Mouse (Mus musculus) heart, adult 2 months (tissue): Measurements from ENCODE around the gene Gm4707.

Experiments used
- CTCF ChIP-seq: fragments of 200-600 bp; IDR thresholded peaks from 2 replicates; pipeline ENCODE4 v1.8.1; 2022; ENCODE audit warnings: antibody characterized with exemption, mild to moderate bottlenecking, moderate library complexity
- EP300 ChIP-seq: fragments of 200-500 bp; IDR thresholded peaks from 2 replicates; pipeline ENCODE4 v1.6.1; 2011; ENCODE audit warnings: low read depth, low read length, control low read depth; ENCODE audit not compliant: insufficient read depth
- POLR2A ChIP-seq: fragments of 200-500 bp; IDR thresholded peaks from 2 replicates; pipeline ENCODE4 v1.6.1; 2011; ENCODE audit warnings: mild to moderate bottlenecking, low read depth, low read length, control low read depth; ENCODE audit not compliant: insufficient read depth

DNA sequence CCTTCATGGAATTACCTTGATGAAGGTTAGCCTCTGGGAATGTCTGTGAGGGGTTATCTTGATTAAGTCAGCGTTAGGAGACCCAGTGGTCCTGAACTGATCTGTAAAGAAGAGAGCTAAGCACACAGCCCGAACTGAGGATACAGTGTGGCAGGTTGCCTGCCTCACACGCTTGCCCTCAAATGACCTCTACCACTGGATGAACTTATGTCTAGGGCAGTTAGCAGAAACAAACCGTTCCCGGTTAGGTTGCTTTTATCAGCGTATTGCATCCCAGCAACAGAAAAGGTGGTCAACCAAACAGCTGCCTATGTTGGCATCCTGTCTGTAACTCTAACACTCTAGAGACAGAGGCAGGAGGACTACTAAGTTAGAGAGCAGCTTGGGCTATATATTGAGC, 14.5 kb downstream of the Gm4707 start:
- TF ChIP-seq EP300: 0 out of 2 replicates have a peak, but pooled peaks have one; percentile 45
- TF ChIP-seq CTCF: no peak
- TF ChIP-seq POLR2A: no peak
